ENCODE assay signal across 23 mouse cellular contexts in the genomic region with DNA sequence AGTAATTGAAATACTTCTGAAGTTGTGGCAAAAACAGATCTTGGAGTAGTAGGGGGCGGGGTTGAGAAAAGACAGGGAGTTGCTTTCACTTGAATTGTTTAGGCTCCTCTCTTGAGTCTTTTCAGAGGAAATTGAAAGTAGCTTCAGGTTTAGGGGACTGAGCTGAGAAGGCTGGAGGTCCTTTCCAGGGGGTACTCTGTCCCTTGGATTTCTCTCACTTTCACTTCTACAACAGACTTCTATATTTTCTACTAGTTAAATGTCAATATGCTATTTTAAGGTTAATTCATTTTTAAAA. TPM values are rescaled to one million over a fixed set of nuclear protein-coding genes. Genes with fewer than 3 reads are reported as not detected.
A peak's percentile ranks its signal among the peaks of the same experiment; 100 is the strongest.
DNase-seq lines count a peak whose midpoint lies in the region; ATAC-seq lines count a peak whose summit lies in the region.
"Had no signal": no experiment of that assay in that cellular context is flagged by ENCODE, and none has a peak within 500 bp of the region (broad histone marks: within the 10 kb centered on the region; RNA-seq: fewer than 3 reads in every experiment).

No protein-coding gene starts in this region.

- H3K4me1 ChIP-seq in neural tube, embryonic 15.5 days: no peaks in the 10 kb centered on the region
- peaks cover 6% of the 10 kb centered on the region; the same call in 1 of the 2 replicates for H3K4me1 ChIP-seq in forebrain, embryonic 14.5 days (ENCODE audit: control insufficient read depth, insufficient read depth, low read length)
- H3K4me1 ChIP-seq in midbrain, embryonic 11.5 days (ENCODE audit: control insufficient read depth, insufficient read depth, low read length): peaks cover 11% of the 10 kb centered on the region
- H3K4me1 ChIP-seq: intestine, embryonic 15.5 days; limb, embryonic 10.5 days had no signal

- no peak overlapping the region for H3K4me2 ChIP-seq in neural tube, embryonic 15.5 days
- 0 out of 2 replicates have a peak overlapping the region, but pooled peaks have one; percentile 5 for H3K4me2 ChIP-seq in forebrain, embryonic 14.5 days (ENCODE audit: low read length)
- H3K4me2 ChIP-seq in midbrain, embryonic 11.5 days: no peak overlapping the region
- H3K4me2 ChIP-seq: intestine, embryonic 15.5 days had no signal

- no peaks in the 10 kb centered on the region for H3K9me3 ChIP-seq in neural tube, embryonic 15.5 days (replicated peaks)
- no peaks in the 10 kb centered on the region for H3K9me3 ChIP-seq in forebrain, embryonic 14.5 days (replicated peaks; ENCODE audit: control insufficient read depth, low read length)
- no peaks in the 10 kb centered on the region for H3K9me3 ChIP-seq in midbrain, embryonic 11.5 days (ENCODE audit: control insufficient read depth, low read length)
- H3K9me3 ChIP-seq: intestine, embryonic 15.5 days; limb, embryonic 10.5 days had no signal

- H3K27me3 ChIP-seq in neural tube, embryonic 15.5 days (replicated peaks): no peaks in the 10 kb centered on the region
- no peaks in the 10 kb centered on the region for H3K27me3 ChIP-seq in forebrain, embryonic 14.5 days (replicated peaks; ENCODE audit: control insufficient read depth, insufficient read depth, low read length)
- H3K27me3 ChIP-seq in midbrain, embryonic 11.5 days (ENCODE audit: control insufficient read depth, insufficient read depth, low read length): no peaks in the 10 kb centered on the region
- H3K27me3 ChIP-seq: intestine, embryonic 15.5 days had no signal

- no peak overlapping the region for H3K27ac ChIP-seq in neural tube, embryonic 15.5 days (replicated peaks)
- H3K27ac ChIP-seq in forebrain, embryonic 14.5 days (ENCODE audit: low read depth, low read length): peak overlapping the region; percentile 49; the same call in 1 of the 2 replicates
- H3K27ac ChIP-seq in midbrain, embryonic 11.5 days (ENCODE audit: low read depth, low read length): peak overlapping the region; percentile 67; the same call in 1 of the 2 replicates
- H3K27ac ChIP-seq: gastrocnemius, adult 2 months; intestine, embryonic 15.5 days; limb, embryonic 10.5 days had no signal

- intact Hi-C loops in heart, postnatal 25 days (cut with DNase I): no loop called here

- WGBS in neural tube, embryonic 15.5 days: 11% methylated on average over 1 of the region's 1 CpGs
- 0% methylated on average over 1 of the region's 1 CpGs for whole genome bisulfite sequencing in forebrain, embryonic 14.5 days
- 4% methylated on average over 1 of the region's 1 CpGs for WGBS in midbrain, embryonic 11.5 days

- no peak overlapping the region for H3K4me3 ChIP-seq in neural tube, embryonic 15.5 days (replicated peaks)
- no peak overlapping the region for H3K4me3 ChIP-seq in forebrain, embryonic 14.5 days (ENCODE audit: low read depth, low read length)
- no peak overlapping the region for H3K4me3 ChIP-seq in midbrain, embryonic 11.5 days (ENCODE audit: low read depth, low read length)
- H3K4me3 ChIP-seq: gastrocnemius, adult 2 months; intestine, embryonic 15.5 days; limb, embryonic 10.5 days had no signal

- H3K36me3 ChIP-seq in neural tube, embryonic 15.5 days: no peaks in the 10 kb centered on the region
- no peaks in the 10 kb centered on the region for H3K36me3 ChIP-seq in forebrain, embryonic 14.5 days (ENCODE audit: control insufficient read depth, insufficient read depth, low read length)
- no peaks in the 10 kb centered on the region for H3K36me3 ChIP-seq in midbrain, embryonic 11.5 days (ENCODE audit: control insufficient read depth, insufficient read depth, low read length)
- H3K36me3 ChIP-seq: intestine, embryonic 15.5 days; limb, embryonic 10.5 days had no signal

- peak; percentile 20 for DNase-seq in neural tube, embryonic 10.5 days (ENCODE audit: extremely low spot score, low spot score)
- DNase-seq in forebrain, embryonic 14.5 days (ENCODE audit: low spot score): no peak
- peak; percentile 94 for DNase-seq in midbrain, embryonic 11.5 days (ENCODE audit: low spot score, missing footprints)
- DNase-seq in heart, postnatal 25 days (ENCODE audit: low spot score): no peak
- no peak for DNase-seq in gastrocnemius, adult 18-20 months (ENCODE audit: low spot score)
- DNase-seq in right cerebral cortex, adult 2 months (ENCODE audit: low spot score in 2 of 2): no peak
- no peak for DNase-seq in Muller cell, postnatal 12 days (ENCODE audit: inconsistent ontology term)
- DNase-seq: adrenal gland, postnatal 25 days; B cell, adult 2 months; cerebellum, adult 11-12 months; gastrocnemius, adult 2 months; heart, postnatal 4 days; kidney, postnatal 4 days; lung, adult 18-20 months; right cerebral cortex, adult 18-20 months; thymus, postnatal 14 days had no signal

- ATAC-seq in neural tube, embryonic 15.5 days (ENCODE audit: low FRiP score): no peak
- ATAC-seq in forebrain, embryonic 14.5 days: no peak; the same call in 1 of the 2 replicates
- ATAC-seq in midbrain, embryonic 11.5 days (ENCODE audit: low FRiP score): no peak
- ATAC-seq: intestine, embryonic 15.5 days had no signal

- H3K9ac ChIP-seq in neural tube, embryonic 15.5 days (replicated peaks): no peak overlapping the region
- H3K9ac ChIP-seq in forebrain, embryonic 14.5 days (ENCODE audit: low read length): no peak overlapping the region
- no peak overlapping the region for H3K9ac ChIP-seq in midbrain, embryonic 11.5 days (ENCODE audit: low read length)
- H3K9ac ChIP-seq: intestine, embryonic 15.5 days had no signal

RNA-seq across cellular contexts. Expression of a gene that starts 58.2 kb away (rescaled TPM):
- 0.27 and 0.84 TPM in 2 replicates for polyA plus RNA-seq in neural tube, embryonic 15.5 days (2015; fragmentation: Nextera tagmentation; extraction: Ambion mirVana)
- polyA plus RNA-seq in forebrain, embryonic 14.5 days (2014; fragmentation: Nextera tagmentation; extraction: Ambion mirVana): 8.3 and 12.6 TPM in 2 replicates
- polyA plus RNA-seq in midbrain, embryonic 11.5 days (2014; fragmentation: Nextera tagmentation; extraction: Ambion mirVana): 35.3 and 37.7 TPM in 2 replicates
- not detected for total RNA-seq in heart, postnatal 25 days (2021)
- total RNA-seq in gastrocnemius, adult 18-20 months (2021): not detected
- total RNA-seq: adrenal gland, postnatal 25 days; gastrocnemius, adult 2 months; granulocyte monocyte progenitor cell, adult 5-6 weeks; heart, postnatal 4 days; liver, adult 2 months had no signal
- polyA plus RNA-seq: heart, embryonic 14.5 days; limb, embryonic 10.5 days; liver, adult 2 months; small intestine, adult 2 months had no signal

Comparison
In these comparisons a context has a peak if more than half of its experiments do, and no peak if none do; other contexts are left out.
1. DNase-seq: peak in neural tube, embryonic 10.5 days (single experiment) and midbrain, embryonic 11.5 days (single experiment); none in forebrain, embryonic 14.5 days (single experiment), heart, postnatal 25 days (single experiment), gastrocnemius, adult 18-20 months (single experiment), right cerebral cortex, adult 2 months (0 of 2) and Muller cell, postnatal 12 days (single experiment).